Mouse (Mus musculus) neural tube, embryonic 14.5 days (tissue): ENCODE data around the gene Cfap58. TPM values are rescaled to one million over a fixed set of nuclear protein-coding genes. Genes with fewer than 3 reads are reported as not detected.
A peak's percentile ranks its signal among the peaks of the same experiment; 100 is the strongest.

ENCODE experiments used
- ATAC-seq: fragments of 200-750 bp; cut with Nextera tagmentation; 2 replicates; pipeline ENCODE4 v1.8.0; 2017; ENCODE audit warnings: low read depth, mild to moderate bottlenecking, moderate TSS enrichment, moderate library complexity
- H3K27ac ChIP-seq: fragments of 300-500 bp; sonication (generic); 2 replicates; pipeline ENCODE4 v1.5.1; 2014; ENCODE audit warnings: low read depth, mild to moderate bottlenecking, control low read depth, low read length, moderate library complexity, mixed read lengths
- H3K27me3 ChIP-seq: fragments of 300-500 bp; sonication (generic); 2 replicates; pipeline ENCODE4 v1.6.1; 2014; ENCODE audit warnings: low read length; ENCODE audit not compliant: control insufficient read depth, insufficient read depth
- H3K36me3 ChIP-seq: fragments of 300-500 bp; sonication (generic); 2 replicates; pipeline ENCODE4 v1.6.1; 2014; ENCODE audit warnings: low read length, mixed read lengths; ENCODE audit not compliant: control insufficient read depth, insufficient read depth
- H3K4me1 ChIP-seq: fragments of 300-500 bp; sonication (generic); 2 replicates; pipeline ENCODE4 v1.6.1; 2014; ENCODE audit warnings: low read length; ENCODE audit not compliant: control insufficient read depth, insufficient read depth
- H3K4me2 ChIP-seq: fragments of 300-500 bp; sonication (generic); 2 replicates; pipeline ENCODE4 v1.6.1; 2014; ENCODE audit warnings: mild to moderate bottlenecking, low read depth, low read length, control low read depth
- H3K4me3 ChIP-seq: fragments of 300-500 bp; sonication (generic); 2 replicates; pipeline ENCODE4 v1.5.1; 2014; ENCODE audit warnings: low read depth, low read length, control low read depth, mixed read lengths
- H3K9ac ChIP-seq: fragments of 300-500 bp; sonication (generic); replicated peaks from 2 replicates; pipeline ENCODE4 v1.6.1; 2014; ENCODE audit warnings: low read depth, mild to moderate bottlenecking, control low read depth, low read length, mixed read lengths
- H3K9me3 ChIP-seq: fragments of 300-500 bp; sonication (generic); 2 replicates; pipeline ENCODE4 v1.6.1; 2016; ENCODE audit warnings: low read length; ENCODE audit not compliant: control insufficient read depth
- WGBS: fragments of 180-500 bp; shearing (Covaris S2); extraction: QIAGEN DNeasy Blood & Tissue Kit; methylation state at CpG from one replicate; pipeline ENCODE4 v1.1.7; 2014; 5-methylcytosine and 5-hydroxymethylcytosine counted together
- polyA plus RNA-seq: library from polyadenylated mRNA; unstranded; fragments of >200 nt; fragmentation: Nextera tagmentation; extraction: Ambion mirVana; gene quantifications from 2 replicates; pipeline ENCODE4 v1.2.1, GENCODE M21; 2014

Cfap58 gene
- polyA plus RNA-seq = 0.53 and 0.64 TPM in 2 replicates

GRCm38 (mm10) chr19:47937443-47938406 lies at the start of gene Cfap58:
TSS of gene Cfap58 (plus strand) at chr19:47937675.
- Histone ChIP-seq H3K36me3 (no peaks in the 10 kb centered on the region), H3K27ac (no peak within 1 kb of the TSS), H3K9me3 (no peaks in the 10 kb centered on the region), H3K9ac (peak within 1 kb of the TSS; percentile 26; the same call in 1 of the 2 replicates), H3K4me3 (peak within 1 kb of the TSS; percentile 33), H3K4me2 (peak within 1 kb of the TSS; percentile 75), H3K4me1 (no peaks in the 10 kb centered on the region), H3K27me3 (no peaks in the 10 kb centered on the region)
- ATAC-seq = peak; percentile 91
- 4% methylated on average over 41 of the region's 41 CpGs for WGBS

DNA sequence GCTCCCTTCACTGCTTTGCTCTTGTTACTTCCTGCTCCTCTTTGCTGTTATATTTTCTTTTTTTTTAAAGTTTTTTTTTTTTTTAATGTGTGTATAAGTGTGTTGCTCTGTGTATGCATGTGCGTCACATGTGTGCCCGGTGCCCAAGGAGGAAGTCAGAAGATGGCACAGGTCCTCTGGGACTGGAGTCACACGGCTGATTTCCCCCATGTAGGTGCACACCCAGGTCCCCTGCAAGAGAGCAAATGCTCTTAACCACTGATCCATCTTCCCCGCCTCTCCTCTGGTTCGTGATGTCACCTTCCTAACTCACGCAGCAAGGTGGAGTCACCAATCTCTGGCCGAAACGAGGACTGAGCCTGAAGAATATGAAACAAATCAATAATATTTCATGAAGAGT lies 49.4 kb upstream of the Cfap58 start:
- no peak overlapping the region for H3K27ac ChIP-seq
- no peaks in the 10 kb centered on the region for H3K36me3 ChIP-seq
- H3K4me2 ChIP-seq = no peak overlapping the region
- no peak for ATAC-seq
- H3K9ac ChIP-seq = no peak overlapping the region
- H3K4me3 ChIP-seq = no peak overlapping the region
- WGBS = 93% methylated on average over 8 of the region's 8 CpGs
- H3K4me1 ChIP-seq = no peaks in the 10 kb centered on the region
- H3K9me3 ChIP-seq = no peaks in the 10 kb centered on the region
- H3K27me3 ChIP-seq = no peaks in the 10 kb centered on the region

- no peak overlapping the region for H3K4me3 ChIP-seq
- no peak overlapping the region; the same call in 1 of the 2 replicates for H3K4me2 ChIP-seq
- 63% methylated on average over 10 of the region's 10 CpGs for WGBS
- no peak for ATAC-seq
- no peaks in the 10 kb centered on the region for H3K9me3 ChIP-seq
- H3K4me1 ChIP-seq = no peaks in the 10 kb centered on the region
- H3K27me3 ChIP-seq = no peaks in the 10 kb centered on the region
- H3K27ac ChIP-seq = no peak overlapping the region
- no peaks in the 10 kb centered on the region for H3K36me3 ChIP-seq
- no peak overlapping the region for H3K9ac ChIP-seq
These were observed 46.9 kb upstream of the Cfap58 start for GRCm38 (mm10) chr19:47890489-47891130.

GRCm38 (mm10) chr19:47891562-47892312 lies 45.7 kb upstream of the Cfap58 start:
- H3K4me2 ChIP-seq = no peak overlapping the region
- H3K27me3 ChIP-seq = no peaks in the 10 kb centered on the region
- no peaks in the 10 kb centered on the region for H3K4me1 ChIP-seq
- no peak for ATAC-seq
- WGBS = 77% methylated on average over 11 of the region's 11 CpGs
- H3K36me3 ChIP-seq = no peaks in the 10 kb centered on the region
- H3K9me3 ChIP-seq = no peaks in the 10 kb centered on the region
- H3K27ac ChIP-seq = no peak overlapping the region
- no peak overlapping the region for H3K9ac ChIP-seq
- no peak overlapping the region for H3K4me3 ChIP-seq

DNA sequence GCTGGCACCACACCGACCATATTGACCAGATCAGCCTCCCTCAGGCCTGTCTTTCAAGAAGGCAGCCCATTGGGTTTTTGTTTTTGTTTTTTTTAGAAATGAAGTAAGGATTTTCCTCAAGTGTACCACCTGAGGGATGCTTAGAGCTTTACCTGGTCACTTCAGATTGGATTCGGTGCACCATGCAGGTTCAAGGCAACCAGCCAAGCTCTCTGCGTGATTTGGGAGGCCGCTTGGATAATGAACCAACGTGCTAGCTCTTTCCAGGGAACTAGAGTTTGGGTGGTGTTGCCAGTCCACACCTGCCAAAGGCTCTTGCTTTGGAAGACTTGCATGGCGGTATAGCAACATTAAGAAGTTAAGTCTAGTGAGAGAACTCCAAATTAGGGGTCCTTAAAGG lies 44.4 kb upstream of the Cfap58 start:
- no peak overlapping the region for H3K9ac ChIP-seq
- H3K27ac ChIP-seq = no peak overlapping the region
- ATAC-seq = no peak
- H3K36me3 ChIP-seq = no peaks in the 10 kb centered on the region
- WGBS = 96% methylated on average over 6 of the region's 6 CpGs
- no peaks in the 10 kb centered on the region for H3K4me1 ChIP-seq
- H3K27me3 ChIP-seq = no peaks in the 10 kb centered on the region
- H3K4me2 ChIP-seq = no peak overlapping the region
- no peak overlapping the region for H3K4me3 ChIP-seq
- no peaks in the 10 kb centered on the region for H3K9me3 ChIP-seq

GRCm38 (mm10) chr19:47898472-47899079 lies 38.9 kb upstream of the Cfap58 start:
- H3K4me1 ChIP-seq = no peaks in the 10 kb centered on the region
- no peak overlapping the region for H3K4me3 ChIP-seq
- 92% methylated on average over 8 of the region's 8 CpGs for WGBS
- no peak overlapping the region for H3K4me2 ChIP-seq
- no peaks in the 10 kb centered on the region for H3K36me3 ChIP-seq
- no peaks in the 10 kb centered on the region for H3K9me3 ChIP-seq
- H3K27ac ChIP-seq = no peak overlapping the region
- no peak for ATAC-seq
- no peak overlapping the region for H3K9ac ChIP-seq
- H3K27me3 ChIP-seq = no peaks in the 10 kb centered on the region

GRCm38 (mm10) chr19:47900012-47900411 lies 37.5 kb upstream of the Cfap58 start:
- no peak for ATAC-seq
- 63% methylated on average over 6 of the region's 6 CpGs for WGBS

GRCm38 (mm10) chr19:47900558-47900957 lies 36.9 kb upstream of the Cfap58 start:
- no peak overlapping the region for H3K4me3 ChIP-seq
- no peak overlapping the region for H3K27ac ChIP-seq
- H3K4me1 ChIP-seq = no peaks in the 10 kb centered on the region
- no peak overlapping the region for H3K4me2 ChIP-seq
- ATAC-seq = no peak
- no peaks in the 10 kb centered on the region for H3K9me3 ChIP-seq
- WGBS = 93% methylated on average over 10 of the region's 10 CpGs
- no peaks in the 10 kb centered on the region for H3K36me3 ChIP-seq
- H3K9ac ChIP-seq = no peak overlapping the region
- no peaks in the 10 kb centered on the region for H3K27me3 ChIP-seq

More at GRCm38 (mm10) chr19:47900012-47900411, 37.5 kb upstream of the Cfap58 start:
- Histone ChIP-seq H3K9ac (no peak overlapping the region), H3K4me1 (no peaks in the 10 kb centered on the region), H3K4me2 (no peak overlapping the region), H3K27ac (no peak overlapping the region), H3K4me3 (no peak overlapping the region), H3K9me3 (no peaks in the 10 kb centered on the region), H3K36me3 (no peaks in the 10 kb centered on the region), H3K27me3 (no peaks in the 10 kb centered on the region)
